Mouse (Mus musculus) spleen, postnatal 4 days (tissue): Measurements from ENCODE around the gene Ptprm.
"Not testable (repeated sequence)": the region's sequence is repeated elsewhere in the genome, so short reads cannot be mapped to it uniquely, and the experiment has no call there.

Experiments used
- DNase-seq, 2 experiments: peaks; one replicate each; pipeline ENCODE4 v3.0.0; 2022; ENCODE audit warnings: low spot score in 2 of 2

Gene Ptprm

GRCm38 (mm10) chr17:66879151-66879550, 475.1 kb downstream of the Ptprm start:
- no peak for DNase-seq

- no peak for DNase-seq
These were observed 476.7 kb downstream of the Ptprm start for GRCm38 (mm10) chr17:66877582-66877981.

- no peak for DNase-seq
These were observed 479.4 kb downstream of the Ptprm start for GRCm38 (mm10) chr17:66874810-66875209.

- DNase-seq = no peak
These were observed 482.9 kb downstream of the Ptprm start for GRCm38 (mm10) chr17:66871396-66871795.

- DNase-seq = no peak
These were observed 484.7 kb downstream of the Ptprm start for GRCm38 (mm10) chr17:66869581-66870002.

GRCm38 (mm10) chr17:66864441-66864840, 489.8 kb downstream of the Ptprm start:
- no peak for DNase-seq

- DNase-seq = no peak
These were observed 492.7 kb downstream of the Ptprm start for GRCm38 (mm10) chr17:66861557-66861956.

GRCm38 (mm10) chr17:66858757-66859156, 495.5 kb downstream of the Ptprm start:
- no peak for DNase-seq

GRCm38 (mm10) chr17:66852496-66852895, 501.8 kb downstream of the Ptprm start:
- DNase-seq = no peak

- DNase-seq = not testable (repeated sequence)
These were observed 507.2 kb downstream of the Ptprm start for GRCm38 (mm10) chr17:66847011-66847410.

- DNase-seq = no peak
These were observed 531.9 kb downstream of the Ptprm start for GRCm38 (mm10) chr17:66822347-66822746.

- no peak for DNase-seq
These were observed 536.9 kb downstream of the Ptprm start for GRCm38 (mm10) chr17:66817380-66817779.

GRCm38 (mm10) chr17:66815921-66816320, 538.3 kb downstream of the Ptprm start:
- DNase-seq = no peak

- DNase-seq = no peak
These were observed 540.5 kb downstream of the Ptprm start for GRCm38 (mm10) chr17:66813786-66814185.

- no peak for DNase-seq
These were observed 540.9 kb downstream of the Ptprm start for GRCm38 (mm10) chr17:66813346-66813745.

GRCm38 (mm10) chr17:66809786-66810185, 544.5 kb downstream of the Ptprm start:
- DNase-seq = no peak

GRCm38 (mm10) chr17:66808186-66808585, 546.1 kb downstream of the Ptprm start:
- no peak for DNase-seq

- DNase-seq = no peak
These were observed 552.2 kb downstream of the Ptprm start for GRCm38 (mm10) chr17:66801831-66802687.

GRCm38 (mm10) chr17:66800231-66800630, 554.0 kb downstream of the Ptprm start:
- no peak for DNase-seq

- no peak for DNase-seq
These were observed 568.1 kb downstream of the Ptprm start for GRCm38 (mm10) chr17:66786166-66786565.

- no peak for DNase-seq
These were observed 568.7 kb downstream of the Ptprm start for GRCm38 (mm10) chr17:66785586-66785985.

GRCm38 (mm10) chr17:66783601-66784000, 570.7 kb downstream of the Ptprm start:
- no peak for DNase-seq

- no peak for DNase-seq
These were observed 571.2 kb downstream of the Ptprm start for GRCm38 (mm10) chr17:66783075-66783492.

- no peak for DNase-seq
These were observed 572.3 kb downstream of the Ptprm start for GRCm38 (mm10) chr17:66781910-66782309.
